Mouse (Mus musculus) E14TG2a.4 (cell line): ENCODE measurements at regions not wholly inside any gene's neighbourhood (a gene's known extent, or its start where the extent isn't known, plus 50 kb on each side); places are given as distances from the start of the nearest gene placed in this dataset.

Source experiments
- CTCF ChIP-seq: conservative IDR thresholded peaks from 2 replicates; pipeline ENCODE4 v1.5.1; 2014; ENCODE audit warnings: low read length
- NANOG ChIP-seq: IDR thresholded peaks from 2 replicates; pipeline ENCODE4 v1.6.1; 2014; ENCODE audit warnings: borderline replicate concordance, low read length, mixed read lengths
- POU5F1 ChIP-seq: IDR thresholded peaks from 2 replicates; pipeline ENCODE4 v1.6.1; 2014; ENCODE audit warnings: low read length, borderline replicate concordance

DNA sequence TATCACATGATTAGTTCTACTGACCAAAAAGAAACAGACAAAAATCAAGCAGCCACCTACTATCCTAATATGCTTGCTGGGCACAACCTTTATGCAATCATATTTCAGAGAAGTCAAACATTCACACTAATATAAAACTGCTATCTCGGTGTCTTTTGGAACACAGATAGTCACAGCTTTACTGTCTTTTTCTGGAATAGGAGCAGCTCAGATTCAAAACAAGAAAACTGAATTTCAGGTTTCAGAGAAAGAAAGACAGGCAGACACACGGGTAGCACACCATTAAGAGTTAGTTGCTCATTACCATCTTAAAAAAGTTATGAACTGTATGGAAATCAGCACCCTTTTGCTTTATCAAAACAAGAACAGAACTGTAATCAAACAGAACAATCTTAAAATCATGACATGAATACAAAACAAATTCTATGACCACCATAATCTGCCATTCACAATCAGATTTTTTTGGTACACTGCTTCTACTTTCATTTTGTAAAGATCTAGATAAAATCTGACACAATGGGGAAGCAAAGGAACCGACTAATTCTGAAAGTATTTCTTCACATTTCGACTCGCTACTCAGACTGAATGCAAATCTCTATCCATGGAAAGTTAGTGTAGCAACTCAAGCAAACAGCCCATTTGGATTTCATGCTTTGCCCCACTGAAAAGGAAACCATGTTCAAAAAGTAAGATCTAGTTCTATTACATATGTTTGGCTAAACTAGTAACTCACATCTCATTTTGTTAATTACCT lies 315.1 kb downstream of the Tex13c3 start:
- TF ChIP-seq CTCF, result no peak
- TF ChIP-seq POU5F1, result no peak
- TF ChIP-seq NANOG, result no peak
